Mouse (Mus musculus) lung, postnatal 0 days (tissue): ENCODE results near the gene Hes2. TPM values are rescaled to one million over a fixed set of nuclear protein-coding genes. Genes with fewer than 3 reads are reported as not detected.

ENCODE experiments used
- ATAC-seq: fragments of 200-750 bp; cut with Nextera tagmentation; 2 replicates; pipeline ENCODE4 v1.8.0; 2017; ENCODE audit warnings: moderate library complexity
- DNase-seq: peaks from one replicate; pipeline ENCODE4 v3.0.0-alpha.2; 2016; ENCODE audit warnings: low spot score
- H3K27ac ChIP-seq: fragments of 300-500 bp; sonication (generic); 2 replicates; pipeline ENCODE4 v1.5.1; 2014; ENCODE audit warnings: antibody characterized with exemption, mild to moderate bottlenecking, low read length, mixed read lengths
- H3K27me3 ChIP-seq: fragments of 300-500 bp; sonication (generic); replicated peaks from 2 replicates; pipeline ENCODE4 v1.6.1; 2014; ENCODE audit warnings: low read length, mixed read lengths; ENCODE audit not compliant: insufficient read depth
- H3K36me3 ChIP-seq: fragments of 300-500 bp; sonication (generic); 2 replicates; pipeline ENCODE4 v1.6.1; 2014; ENCODE audit warnings: low read length, mixed read lengths; ENCODE audit not compliant: insufficient read depth
- H3K4me1 ChIP-seq: fragments of 300-500 bp; sonication (generic); 2 replicates; pipeline ENCODE4 v1.6.1; 2014; ENCODE audit warnings: antibody characterized with exemption, low read depth, low read length, mixed read lengths; ENCODE audit not compliant: insufficient read depth
- H3K4me2 ChIP-seq: fragments of 300-500 bp; sonication (generic); replicated peaks from 2 replicates; pipeline ENCODE4 v1.6.1; 2014; ENCODE audit warnings: low read depth, mild to moderate bottlenecking, low read length, moderate library complexity, mixed read lengths
- H3K4me3 ChIP-seq: fragments of 300-500 bp; sonication (generic); 2 replicates; pipeline ENCODE4 v1.5.1; 2014; ENCODE audit warnings: low read depth, low read length
- H3K9ac ChIP-seq: fragments of 300-500 bp; sonication (generic); replicated peaks from 2 replicates; pipeline ENCODE4 v1.6.1; 2014; ENCODE audit warnings: low read depth, mild to moderate bottlenecking
- H3K9me3 ChIP-seq: fragments of 300-500 bp; sonication (generic); 2 replicates; pipeline ENCODE4 v1.6.1; 2016; ENCODE audit warnings: low read length, mixed read lengths
- CTCF ChIP-seq: IDR thresholded peaks from 2 replicates; pipeline ENCODE4 v1.5.1; 2016; ENCODE audit warnings: antibody characterized with exemption, mild to moderate bottlenecking
- EP300 ChIP-seq: IDR thresholded peaks from 2 replicates; pipeline ENCODE4 v1.6.1; 2016; ENCODE audit warnings: antibody characterized with exemption, mild to moderate bottlenecking, control low read depth
- WGBS: fragments of 180-500 bp; shearing (Covaris S2); extraction: QIAGEN DNeasy Blood & Tissue Kit; methylation state at CpG from one replicate; pipeline ENCODE4 v1.1.7; 2014; 5-methylcytosine and 5-hydroxymethylcytosine counted together
- polyA plus RNA-seq: library from polyadenylated mRNA; unstranded; fragments of >200 nt; fragmentation: Nextera tagmentation; extraction: Ambion mirVana; gene quantifications from 2 replicates; pipeline ENCODE4 v1.2.1, GENCODE M21; 2015

The Hes2 gene
- polyA plus RNA-seq, 1 experiment from 2014 or later: 0.26 TPM

DNA sequence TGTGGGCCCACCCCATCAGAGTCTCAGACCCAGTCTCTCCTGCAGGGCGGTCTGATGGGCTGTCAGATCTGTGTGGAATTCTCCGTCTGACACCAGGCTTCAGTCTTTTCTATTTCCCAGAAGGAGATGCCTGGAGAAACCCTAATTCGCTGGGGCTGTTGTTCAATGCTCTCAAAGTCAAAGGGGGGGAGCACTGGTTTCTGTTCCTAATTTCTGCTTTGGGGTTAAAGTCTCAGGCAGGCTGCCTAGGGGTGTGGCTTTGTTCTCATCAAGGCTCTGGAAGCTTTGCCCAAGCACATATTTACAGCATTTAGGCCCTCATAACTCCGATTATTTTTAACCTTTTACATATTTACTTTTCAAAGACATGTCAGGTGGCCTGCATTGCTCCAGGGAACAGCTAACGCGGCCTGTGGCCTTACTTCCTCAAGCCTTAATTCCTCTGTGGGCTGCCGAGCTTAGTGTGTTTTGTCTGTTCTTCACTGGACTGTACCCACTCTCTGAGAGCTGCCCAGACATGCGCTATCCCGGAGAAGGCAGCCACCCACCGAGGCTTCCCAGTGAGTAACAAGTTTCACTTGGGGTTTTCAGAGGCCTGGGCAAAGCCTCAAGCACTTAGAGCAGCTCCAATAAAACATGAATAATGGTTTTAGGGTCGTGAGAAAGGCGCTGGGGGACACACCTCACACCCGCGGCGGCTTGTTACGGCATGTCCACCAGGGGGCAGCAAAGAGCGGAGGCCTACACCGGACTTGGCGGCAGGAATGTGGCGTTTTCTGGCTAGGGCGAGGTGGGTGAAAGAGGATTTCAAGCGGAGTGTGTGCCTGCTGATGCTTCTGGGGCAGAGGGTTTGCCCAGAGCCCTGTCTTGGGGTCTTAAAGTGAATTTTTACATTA lies 6.6 kb downstream of the Hes2 start:
- WGBS: 20% methylated on average over 22 of the region's 22 CpGs

DNA sequence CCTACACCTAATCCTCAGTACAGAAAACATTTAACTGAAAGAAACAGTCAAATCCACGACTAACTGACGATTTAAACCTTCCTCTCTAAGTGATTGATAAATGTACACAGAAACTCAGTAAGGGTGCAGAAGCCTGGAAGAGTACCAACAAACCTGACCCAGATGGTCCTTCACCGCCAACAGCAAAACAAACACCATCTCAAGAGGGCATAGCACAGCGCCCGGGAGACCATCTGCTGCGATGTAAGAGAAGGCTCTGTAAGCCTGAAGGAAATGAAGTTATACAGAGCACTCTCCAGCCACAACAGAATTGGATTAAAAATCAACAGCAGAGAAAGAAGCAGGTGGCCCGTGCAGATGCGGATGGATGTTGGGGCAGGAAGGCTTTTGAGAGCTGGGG lies 9.4 kb downstream of the Hes2 start:
- TF ChIP-seq EP300: no peak
- no peak for TF ChIP-seq CTCF
- Histone ChIP-seq H3K36me3 (no peaks in the 10 kb centered on the region), H3K27ac (peak overlapping the region; percentile 21; the same call in 1 of the 2 replicates), H3K27me3 (no peaks in the 10 kb centered on the region), H3K4me2 (no peak overlapping the region), H3K9ac (no peak overlapping the region), H3K9me3 (no peaks in the 10 kb centered on the region), H3K4me1 (no peaks in the 10 kb centered on the region), H3K4me3 (no peak overlapping the region)
- DNase-seq (peak; percentile 82), ATAC-seq (peak; percentile 85)
- 28% methylated on average over 8 of the region's 8 CpGs for WGBS

More for the DNA sequence above, 6.6 kb downstream of the Hes2 start:
- Histone ChIP-seq H3K9me3 (no peaks in the 10 kb centered on the region), H3K9ac (no peak overlapping the region), H3K4me1 (no peaks in the 10 kb centered on the region), H3K27me3 (peaks cover 13% of the 10 kb centered on the region), H3K27ac (no peak overlapping the region), H3K4me2 (peak overlapping the region; percentile 28; the same call in 1 of the 2 replicates), H3K4me3 (no peak overlapping the region), H3K36me3 (no peaks in the 10 kb centered on the region)
- peak; percentile 46; the same call in 1 of the 2 replicates for ATAC-seq
- peak; percentile 97 for TF ChIP-seq CTCF
- no peak for TF ChIP-seq EP300
- peak; percentile 68 for DNase-seq

DNA sequence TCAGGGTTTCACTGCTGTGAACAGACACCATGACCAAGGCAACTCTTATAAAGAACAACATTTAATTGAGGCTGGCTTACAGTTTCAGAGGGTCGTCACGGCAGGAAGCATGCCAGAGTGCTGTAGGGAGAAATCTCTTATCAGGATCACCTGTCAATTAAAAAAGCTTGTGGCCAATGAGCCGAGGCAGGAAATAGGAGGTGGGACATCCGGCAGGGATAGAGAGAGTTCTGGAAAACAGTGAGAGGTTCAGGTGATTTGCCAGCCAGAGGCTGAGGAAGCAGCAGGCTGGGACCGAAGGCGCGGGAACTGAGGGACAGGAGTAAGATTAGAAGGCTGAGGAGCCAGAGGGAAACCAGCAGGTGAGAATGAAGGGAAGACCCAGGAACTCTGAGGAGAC lies 10.4 kb downstream of the Hes2 start:
- no peaks in the 10 kb centered on the region for H3K9me3 ChIP-seq
- H3K4me2 ChIP-seq: no peak overlapping the region
- ATAC-seq (no peak), DNase-seq (no peak)
- H3K4me1 ChIP-seq: no peaks in the 10 kb centered on the region
- H3K9ac ChIP-seq: no peak overlapping the region
- no peak for TF ChIP-seq CTCF
- no peak for TF ChIP-seq EP300
- 67% methylated on average over 7 of the region's 7 CpGs for WGBS
- no peaks in the 10 kb centered on the region for H3K27me3 ChIP-seq
- H3K4me3 ChIP-seq: no peak overlapping the region
- no peaks in the 10 kb centered on the region for H3K36me3 ChIP-seq
- H3K27ac ChIP-seq: no peak overlapping the region

DNA sequence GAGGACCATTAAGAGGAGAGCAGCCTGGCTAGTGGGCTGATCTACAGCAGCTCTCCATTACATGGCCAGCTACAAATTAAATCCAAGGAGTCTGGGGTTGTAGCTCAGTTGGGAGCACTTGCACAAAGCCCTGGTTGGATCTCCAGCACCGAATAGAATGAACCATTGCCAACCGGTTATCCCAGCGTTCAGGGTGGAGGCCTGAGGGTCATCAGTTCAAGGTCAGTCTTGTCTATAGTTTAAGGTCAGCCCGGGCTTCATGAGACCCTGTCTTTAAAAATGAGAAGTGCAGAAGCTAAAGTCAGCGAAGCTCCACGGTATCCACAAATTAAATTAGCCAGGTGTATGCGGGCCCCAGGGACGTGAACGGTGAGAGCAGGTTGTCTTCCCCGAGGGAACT lies 11.6 kb downstream of the Hes2 start:
- Histone ChIP-seq H3K36me3 (no peaks in the 10 kb centered on the region), H3K4me2 (no peak overlapping the region), H3K4me1 (no peaks in the 10 kb centered on the region), H3K9me3 (no peaks in the 10 kb centered on the region), H3K9ac (no peak overlapping the region), H3K27ac (no peak overlapping the region), H3K4me3 (no peak overlapping the region), H3K27me3 (no peaks in the 10 kb centered on the region)
- TF ChIP-seq EP300 (no peak), CTCF (no peak)
- ATAC-seq (no peak), DNase-seq (no peak)
- WGBS: 86% methylated on average over 10 of the region's 10 CpGs

DNA sequence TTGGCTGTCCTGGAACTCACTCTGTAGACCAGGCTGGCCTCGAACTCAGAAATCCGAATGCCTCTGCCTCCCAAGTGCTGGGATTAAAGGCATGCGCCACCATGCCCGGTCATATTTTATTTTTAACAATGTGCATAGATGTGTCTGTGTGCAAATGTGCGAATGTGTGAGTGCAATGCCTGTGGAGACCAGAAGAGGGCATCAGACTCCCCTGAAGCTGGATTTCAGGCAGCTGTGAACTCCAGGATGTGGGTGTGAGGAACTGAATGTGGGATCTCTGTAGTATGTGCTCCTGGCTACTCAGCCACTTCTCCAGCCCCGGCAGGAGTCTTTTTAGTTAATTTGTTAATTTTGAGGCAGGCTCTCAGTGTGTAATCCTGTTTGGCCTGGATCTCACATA lies 12.9 kb downstream of the Hes2 start:
- no peak overlapping the region for H3K4me3 ChIP-seq
- no peak overlapping the region for H3K9ac ChIP-seq
- TF ChIP-seq EP300: no peak
- peak; percentile 49 for TF ChIP-seq CTCF
- no peaks in the 10 kb centered on the region for H3K27me3 ChIP-seq
- no peak for ATAC-seq
- H3K4me1 ChIP-seq: no peaks in the 10 kb centered on the region
- no peak overlapping the region for H3K4me2 ChIP-seq
- no peak overlapping the region for H3K27ac ChIP-seq
- no peak for DNase-seq
- no peaks in the 10 kb centered on the region for H3K36me3 ChIP-seq
- WGBS: 84% methylated on average over 6 of the region's 6 CpGs
- no peaks in the 10 kb centered on the region for H3K9me3 ChIP-seq

DNA sequence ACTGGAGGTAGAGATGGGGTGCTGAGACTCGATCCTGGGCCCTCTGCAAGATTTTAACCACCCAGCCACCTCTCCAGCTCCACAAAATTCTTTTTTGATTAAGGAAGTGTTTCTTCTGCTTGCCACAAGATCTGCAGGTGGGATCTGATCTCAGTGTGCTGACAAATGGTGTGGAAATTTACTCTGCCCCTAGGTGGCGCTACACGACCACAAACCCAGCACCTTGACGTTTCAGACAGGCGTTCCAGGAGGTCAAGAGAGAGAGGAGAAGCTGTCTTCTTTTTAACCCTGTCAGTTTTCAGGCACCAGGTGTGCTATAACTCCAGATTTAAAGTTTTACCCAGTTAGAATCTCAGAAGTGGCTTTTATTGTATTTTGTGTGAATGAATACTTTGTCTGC lies 14.4 kb downstream of the Hes2 start:
- Histone ChIP-seq H3K27me3 (no peaks in the 10 kb centered on the region), H3K9me3 (no peaks in the 10 kb centered on the region), H3K27ac (no peak overlapping the region), H3K36me3 (no peaks in the 10 kb centered on the region), H3K9ac (no peak overlapping the region), H3K4me3 (no peak overlapping the region), H3K4me1 (no peaks in the 10 kb centered on the region), H3K4me2 (no peak overlapping the region)
- TF ChIP-seq CTCF (peak; percentile 92), EP300 (no peak)
- ATAC-seq: no peak
- WGBS: 0% methylated on average over 5 of the region's 5 CpGs
- peak; percentile 83 for DNase-seq
